Mouse (Mus musculus): ENCODE data around the gene Ublcp1. TPM values are rescaled to one million over a fixed set of nuclear protein-coding genes. Genes with fewer than 3 reads are reported as not detected.

The Ublcp1 gene
- polyA plus RNA-seq, 1 experiment from 2014 or later = 68.3 TPM

- Histone ChIP-seq H3K27ac (ENCODE audit: low read depth, low read length) (no peak overlapping the region), H3K4me3 (ENCODE audit: low read depth, low read length) (no peak overlapping the region), H3K9ac (ENCODE audit: low read length) (no peak overlapping the region), H3K4me1 (replicated peaks; ENCODE audit: control insufficient read depth, insufficient read depth, low read length) (no peaks in the 10 kb centered on the region), H3K36me3 (ENCODE audit: control insufficient read depth, insufficient read depth, low read length) (no peaks in the 10 kb centered on the region), H3K27me3 (ENCODE audit: control insufficient read depth, insufficient read depth, low read length) (no peaks in the 10 kb centered on the region), H3K9me3 (ENCODE audit: control insufficient read depth, low read length) (no peaks in the 10 kb centered on the region), H3K4me2 (ENCODE audit: low read depth, low read length, severe bottlenecking) (no peak overlapping the region)
- WGBS = 79% methylated on average over 13 of the region's 13 CpGs
- no peak for ATAC-seq (replicated peaks; ENCODE audit: low FRiP score)
- no peak for DNase-seq (ENCODE audit: low spot score)
These were observed 28.3 kb upstream of the Ublcp1 start for GRCm38 (mm10) chr11:44498412-44499272.

- ATAC-seq (replicated peaks; ENCODE audit: low FRiP score) = no peak
- Histone ChIP-seq H3K9ac (ENCODE audit: low read length) (no peak overlapping the region), H3K9me3 (ENCODE audit: control insufficient read depth, low read length) (no peaks in the 10 kb centered on the region), H3K4me2 (ENCODE audit: low read depth, low read length, severe bottlenecking) (no peak overlapping the region), H3K4me3 (ENCODE audit: low read depth, low read length) (no peak overlapping the region), H3K36me3 (ENCODE audit: control insufficient read depth, insufficient read depth, low read length) (no peaks in the 10 kb centered on the region), H3K27me3 (ENCODE audit: control insufficient read depth, insufficient read depth, low read length) (no peaks in the 10 kb centered on the region), H3K27ac (ENCODE audit: low read depth, low read length) (no peak overlapping the region), H3K4me1 (replicated peaks; ENCODE audit: control insufficient read depth, insufficient read depth, low read length) (no peaks in the 10 kb centered on the region)
- 63% methylated on average over 3 of the region's 3 CpGs for WGBS
- DNase-seq (ENCODE audit: low spot score) = no peak
These were observed 25.9 kb upstream of the Ublcp1 start for GRCm38 (mm10) chr11:44496217-44496616.

- ATAC-seq (replicated peaks; ENCODE audit: low FRiP score) (no peak), DNase-seq (ENCODE audit: low spot score) (no peak)
- Histone ChIP-seq H3K27me3 (ENCODE audit: control insufficient read depth, insufficient read depth, low read length) (no peaks in the 10 kb centered on the region), H3K27ac (ENCODE audit: low read depth, low read length) (no peak overlapping the region), H3K9ac (ENCODE audit: low read length) (no peak overlapping the region), H3K4me2 (ENCODE audit: low read depth, low read length, severe bottlenecking) (no peak overlapping the region), H3K36me3 (ENCODE audit: control insufficient read depth, insufficient read depth, low read length) (no peaks in the 10 kb centered on the region), H3K4me1 (replicated peaks; ENCODE audit: control insufficient read depth, insufficient read depth, low read length) (no peaks in the 10 kb centered on the region), H3K4me3 (ENCODE audit: low read depth, low read length) (no peak overlapping the region), H3K9me3 (ENCODE audit: control insufficient read depth, low read length) (no peaks in the 10 kb centered on the region)
- WGBS = 84% methylated on average over 5 of the region's 5 CpGs
These were observed 24.5 kb upstream of the Ublcp1 start for GRCm38 (mm10) chr11:44494643-44495323.

GRCm38 (mm10) chr11:44489117-44489516 is 18.8 kb upstream of the Ublcp1 start:
- H3K9me3 ChIP-seq (ENCODE audit: control insufficient read depth, low read length) = no peaks in the 10 kb centered on the region
- WGBS = 91% methylated on average over 1 of the region's 1 CpGs
- no peak overlapping the region for H3K4me2 ChIP-seq (ENCODE audit: low read depth, low read length, severe bottlenecking)
- no peak overlapping the region for H3K4me3 ChIP-seq (ENCODE audit: low read depth, low read length)
- H3K9ac ChIP-seq (ENCODE audit: low read length) = no peak overlapping the region
- ATAC-seq (replicated peaks; ENCODE audit: low FRiP score) = no peak
- no peaks in the 10 kb centered on the region for H3K27me3 ChIP-seq (ENCODE audit: control insufficient read depth, insufficient read depth, low read length)
- H3K27ac ChIP-seq (ENCODE audit: low read depth, low read length) = no peak overlapping the region
- no peaks in the 10 kb centered on the region for H3K36me3 ChIP-seq (ENCODE audit: control insufficient read depth, insufficient read depth, low read length)
- DNase-seq (ENCODE audit: low spot score) = no peak
- no peaks in the 10 kb centered on the region for H3K4me1 ChIP-seq (replicated peaks; ENCODE audit: control insufficient read depth, insufficient read depth, low read length)

- Histone ChIP-seq H3K36me3 (ENCODE audit: control insufficient read depth, insufficient read depth, low read length) (no peaks in the 10 kb centered on the region), H3K4me3 (ENCODE audit: low read depth, low read length) (no peak overlapping the region)
- WGBS = 93% methylated on average over 7 of the region's 7 CpGs
These were observed 14.9 kb upstream of the Ublcp1 start for GRCm38 (mm10) chr11:44485089-44485736.

GRCm38 (mm10) chr11:44480246-44480645 is 9.9 kb upstream of the Ublcp1 start:
- no peak for DNase-seq (ENCODE audit: low spot score)
- Histone ChIP-seq H3K4me3 (ENCODE audit: low read depth, low read length) (no peak overlapping the region), H3K27ac (ENCODE audit: low read depth, low read length) (no peak overlapping the region), H3K4me2 (ENCODE audit: low read depth, low read length, severe bottlenecking) (no peak overlapping the region), H3K9me3 (ENCODE audit: control insufficient read depth, low read length) (no peaks in the 10 kb centered on the region), H3K9ac (ENCODE audit: low read length) (no peak overlapping the region), H3K4me1 (replicated peaks; ENCODE audit: control insufficient read depth, insufficient read depth, low read length) (no peaks in the 10 kb centered on the region), H3K27me3 (ENCODE audit: control insufficient read depth, insufficient read depth, low read length) (no peaks in the 10 kb centered on the region), H3K36me3 (ENCODE audit: control insufficient read depth, insufficient read depth, low read length) (no peaks in the 10 kb centered on the region)
- 88% methylated on average over 6 of the region's 6 CpGs for WGBS
- no peak for ATAC-seq (replicated peaks; ENCODE audit: low FRiP score)

More at GRCm38 (mm10) chr11:44485089-44485736, 14.9 kb upstream of the Ublcp1 start:
- Histone ChIP-seq H3K9ac (ENCODE audit: low read length) (no peak overlapping the region), H3K4me1 (replicated peaks; ENCODE audit: control insufficient read depth, insufficient read depth, low read length) (no peaks in the 10 kb centered on the region), H3K27me3 (ENCODE audit: control insufficient read depth, insufficient read depth, low read length) (no peaks in the 10 kb centered on the region), H3K9me3 (ENCODE audit: control insufficient read depth, low read length) (no peaks in the 10 kb centered on the region), H3K27ac (ENCODE audit: low read depth, low read length) (no peak overlapping the region), H3K4me2 (ENCODE audit: low read depth, low read length, severe bottlenecking) (no peak overlapping the region)
- no peak for DNase-seq (ENCODE audit: low spot score)
- ATAC-seq (replicated peaks; ENCODE audit: low FRiP score) = no peak

- Histone ChIP-seq H3K36me3 (ENCODE audit: control insufficient read depth, insufficient read depth, low read length) (no peaks in the 10 kb centered on the region), H3K9ac (ENCODE audit: low read length) (no peak overlapping the region), H3K9me3 (ENCODE audit: control insufficient read depth, low read length) (no peaks in the 10 kb centered on the region), H3K4me1 (replicated peaks; ENCODE audit: control insufficient read depth, insufficient read depth, low read length) (no peaks in the 10 kb centered on the region), H3K4me2 (ENCODE audit: low read depth, low read length, severe bottlenecking) (no peak overlapping the region), H3K27ac (ENCODE audit: low read depth, low read length) (no peak overlapping the region), H3K27me3 (ENCODE audit: control insufficient read depth, insufficient read depth, low read length) (no peaks in the 10 kb centered on the region), H3K4me3 (ENCODE audit: low read depth, low read length) (no peak overlapping the region)
- DNase-seq (ENCODE audit: low spot score) = no peak
- no peak for ATAC-seq (replicated peaks; ENCODE audit: low FRiP score)
- 94% methylated on average over 4 of the region's 4 CpGs for WGBS
These were observed 8.1 kb upstream of the Ublcp1 start for GRCm38 (mm10) chr11:44478382-44478781.

- WGBS = 88% methylated on average over 2 of the region's 2 CpGs
- H3K27me3 ChIP-seq (ENCODE audit: control insufficient read depth, insufficient read depth, low read length) = no peaks in the 10 kb centered on the region
These were observed 6.1 kb upstream of the Ublcp1 start for GRCm38 (mm10) chr11:44476445-44476844.

More at GRCm38 (mm10) chr11:44476445-44476844, 6.1 kb upstream of the Ublcp1 start:
- ATAC-seq (replicated peaks; ENCODE audit: low FRiP score) (no peak), DNase-seq (ENCODE audit: low spot score) (no peak)
- no peak overlapping the region for H3K4me3 ChIP-seq (ENCODE audit: low read depth, low read length)
- H3K36me3 ChIP-seq (ENCODE audit: control insufficient read depth, insufficient read depth, low read length) = no peaks in the 10 kb centered on the region
- H3K27ac ChIP-seq (ENCODE audit: low read depth, low read length) = no peak overlapping the region
- no peaks in the 10 kb centered on the region for H3K4me1 ChIP-seq (replicated peaks; ENCODE audit: control insufficient read depth, insufficient read depth, low read length)
- H3K4me2 ChIP-seq (ENCODE audit: low read depth, low read length, severe bottlenecking) = no peak overlapping the region
- H3K9ac ChIP-seq (ENCODE audit: low read length) = no peak overlapping the region
- H3K9me3 ChIP-seq (ENCODE audit: control insufficient read depth, low read length) = no peaks in the 10 kb centered on the region
